Mouse (Mus musculus): Measurements from ENCODE around the gene Fbn1.

DNA sequence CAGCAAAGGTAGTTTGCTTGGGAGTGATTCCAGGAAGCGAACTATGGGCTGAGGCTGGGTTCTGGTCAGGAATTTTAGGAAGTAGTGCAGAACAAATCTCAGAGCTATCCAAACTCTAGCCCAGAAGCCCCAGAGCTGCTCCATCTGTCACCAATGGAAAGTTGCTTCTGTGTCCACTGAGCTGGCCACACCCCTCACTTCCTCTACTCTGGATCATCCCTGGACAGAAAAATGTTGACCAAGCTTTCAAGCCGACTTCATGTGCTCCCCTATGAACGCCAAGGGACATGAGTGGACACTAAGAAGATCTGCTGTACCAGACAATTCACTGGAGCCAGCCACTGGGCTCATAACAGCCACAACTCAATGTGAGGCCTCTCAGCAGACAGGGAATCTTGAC, 31.6 kb downstream of the Fbn1 start:
- no peak for TF ChIP-seq CTCF (IDR thresholded peaks at IDR 0.05)
- TF ChIP-seq POLR2A (IDR thresholded peaks at IDR 0.05; ENCODE audit: insufficient read depth, low read depth, low read length): no peak
- no peak for TF ChIP-seq EP300 (IDR thresholded peaks at IDR 0.05; ENCODE audit: insufficient read depth, low read depth, low read length)

Measured in heart, adult 2 months (tissue).